7 mouse cellular contexts compared by ENCODE assay signal in the genomic region with DNA sequence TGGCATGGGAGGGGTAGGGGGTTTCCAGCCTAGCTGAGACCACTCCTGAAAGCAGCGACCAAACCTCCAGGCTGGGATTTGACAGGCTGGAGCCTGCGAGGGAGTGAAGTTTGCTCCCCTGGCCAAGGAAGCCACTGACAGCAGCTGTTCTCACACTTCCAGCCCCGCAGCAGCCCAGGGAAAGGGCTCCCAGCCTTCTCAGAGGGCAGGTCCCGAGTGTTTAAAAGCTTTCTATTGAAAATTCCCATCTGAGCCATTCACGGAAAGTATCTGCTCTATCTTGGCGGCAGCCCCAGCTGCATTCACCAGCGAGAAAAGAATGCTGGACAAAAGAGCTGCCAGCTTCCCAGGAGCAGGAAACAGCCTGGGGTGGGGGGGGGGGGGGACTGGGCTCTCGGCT. TPM values are rescaled to one million over a fixed set of nuclear protein-coding genes. Genes with fewer than 3 reads are reported as not detected.
DNase-seq lines count a peak whose midpoint lies in the region; ATAC-seq lines count a peak whose summit lies in the region.

No protein-coding gene starts in this region.

- H3K27me3 ChIP-seq in lung, embryonic 16.5 days (ENCODE audit: control insufficient read depth, insufficient read depth, low read depth, low read length) = no peaks in the 10 kb centered on the region
- H3K27me3 ChIP-seq in stomach, embryonic 14.5 days (ENCODE audit: control insufficient read depth, insufficient read depth, low read length) = no peaks in the 10 kb centered on the region

- DNase-seq in right cerebral cortex, postnatal 4 days = peak; percentile 47
- no peak for DNase-seq in right cerebral cortex, postnatal 36 days (ENCODE audit: low spot score in 2 of 2)
- peak; percentile 35 to 53 for DNase-seq in heart, adult 9 months (ENCODE audit: low spot score in 2 of 2)
- no peak for DNase-seq in urinary bladder, adult 18-20 months (ENCODE audit: low spot score in 2 of 2)

- H3K9ac ChIP-seq in lung, embryonic 16.5 days (ENCODE audit: low read length) = no peak overlapping the region
- H3K9ac ChIP-seq in stomach, embryonic 14.5 days (replicated peaks; ENCODE audit: low read depth, low read length) = no peak overlapping the region

- H3K9me3 ChIP-seq in lung, embryonic 16.5 days (ENCODE audit: control insufficient read depth, low read length) = no peaks in the 10 kb centered on the region
- H3K9me3 ChIP-seq in stomach, embryonic 14.5 days (ENCODE audit: control insufficient read depth, low read depth, low read length) = no peaks in the 10 kb centered on the region

- peak overlapping the region; percentile 56 for H3K27ac ChIP-seq in lung, embryonic 16.5 days (ENCODE audit: low read length)
- H3K27ac ChIP-seq in stomach, embryonic 14.5 days (ENCODE audit: low read length) = peak overlapping the region; percentile 73

- WGBS in lung, embryonic 16.5 days = 9% methylated on average over 8 of the region's 8 CpGs
- 6% methylated on average over 7 of the region's 8 CpGs for WGBS in stomach, embryonic 14.5 days

- peaks cover 16% of the 10 kb centered on the region for H3K4me1 ChIP-seq in lung, embryonic 16.5 days (replicated peaks; ENCODE audit: control insufficient read depth, insufficient read depth, low read length)
- peaks cover 39% of the 10 kb centered on the region for H3K4me1 ChIP-seq in stomach, embryonic 14.5 days (ENCODE audit: control insufficient read depth, insufficient read depth, low read length)

- H3K36me3 ChIP-seq in lung, embryonic 16.5 days (ENCODE audit: control insufficient read depth, insufficient read depth, low read length) = no peaks in the 10 kb centered on the region
- no peaks in the 10 kb centered on the region for H3K36me3 ChIP-seq in stomach, embryonic 14.5 days (ENCODE audit: control insufficient read depth, insufficient read depth, low read length)

- ATAC-seq in lung, embryonic 16.5 days (ENCODE audit: low read depth) = peak; percentile 75
- ATAC-seq in stomach, embryonic 14.5 days (ENCODE audit: insufficient number of reproducible peaks, insufficient read depth, low FRiP score, low read depth) = peak; percentile 38; the same call in 1 of the 2 replicates
- no peak for ATAC-seq in megakaryocyte-erythroid progenitor cell, adult 5-6 weeks (replicated peaks; ENCODE audit: low FRiP score, low TSS enrichment, poor library complexity, severe bottlenecking)

- H3K4me3 ChIP-seq in lung, embryonic 16.5 days (ENCODE audit: low read length) = no peak overlapping the region
- no peak overlapping the region for H3K4me3 ChIP-seq in stomach, embryonic 14.5 days (ENCODE audit: low read depth, low read length)

- no peak overlapping the region for H3K4me2 ChIP-seq in lung, embryonic 16.5 days (ENCODE audit: low read depth, low read length)
- H3K4me2 ChIP-seq in stomach, embryonic 14.5 days (replicated peaks; ENCODE audit: low read depth, low read length) = no peak overlapping the region

RNA-seq across cellular contexts. Expression of gene Efhd2, which starts 25.2 kb away (rescaled TPM):
- polyA plus RNA-seq in lung, embryonic 16.5 days (2015; fragmentation: Nextera tagmentation; extraction: Ambion mirVana) = 97.5 and 98.0 TPM in 2 replicates
- 58.8 and 65.0 TPM in 2 replicates for polyA plus RNA-seq in stomach, embryonic 14.5 days (2014; fragmentation: Nextera tagmentation; extraction: Ambion mirVana)
- 22.7 and 43.7 TPM in 2 replicates for total RNA-seq in megakaryocyte-erythroid progenitor cell, adult 5-6 weeks (2014; fragmentation: Nextera tagmentation)
- 31.2 and 36.4 TPM in 2 replicates for total RNA-seq in megakaryocyte-erythroid progenitor cell, adult 5-6 weeks (2017)

RNA-seq across cellular contexts. Expression of gene Ctrc, which starts 53.8 kb away (rescaled TPM):
- polyA plus RNA-seq in lung, embryonic 16.5 days (2015; fragmentation: Nextera tagmentation; extraction: Ambion mirVana) = not detected in 2 replicates
- not detected in 2 replicates for polyA plus RNA-seq in stomach, embryonic 14.5 days (2014; fragmentation: Nextera tagmentation; extraction: Ambion mirVana)
- total RNA-seq in megakaryocyte-erythroid progenitor cell, adult 5-6 weeks (2014; fragmentation: Nextera tagmentation) = not detected in 2 replicates
- total RNA-seq in megakaryocyte-erythroid progenitor cell, adult 5-6 weeks (2017) = not detected in 2 replicates

Comparison
In these comparisons a context has a peak if more than half of its experiments do, and no peak if none do; other contexts are left out.
1. DNase-seq: peak in right cerebral cortex, postnatal 4 days (single experiment) and heart, adult 9 months (2 of 2); none in right cerebral cortex, postnatal 36 days (0 of 2) and urinary bladder, adult 18-20 months (0 of 2).